Mouse (Mus musculus) CD8-positive naive resting alpha-beta T cell, adult 2 months (primary cell): Measurements from ENCODE around the gene Uqcrfs1.
A peak's percentile ranks its signal among the peaks of the same experiment; 100 is the strongest.

Source experiments
- DNase-seq, 2 experiments: peaks; one replicate each; pipeline ENCODE4 v3.0.0; 2022; ENCODE audit warnings: low read depth in 2 of 2, low spot score in 2 of 2

Uqcrfs1 gene

DNA sequence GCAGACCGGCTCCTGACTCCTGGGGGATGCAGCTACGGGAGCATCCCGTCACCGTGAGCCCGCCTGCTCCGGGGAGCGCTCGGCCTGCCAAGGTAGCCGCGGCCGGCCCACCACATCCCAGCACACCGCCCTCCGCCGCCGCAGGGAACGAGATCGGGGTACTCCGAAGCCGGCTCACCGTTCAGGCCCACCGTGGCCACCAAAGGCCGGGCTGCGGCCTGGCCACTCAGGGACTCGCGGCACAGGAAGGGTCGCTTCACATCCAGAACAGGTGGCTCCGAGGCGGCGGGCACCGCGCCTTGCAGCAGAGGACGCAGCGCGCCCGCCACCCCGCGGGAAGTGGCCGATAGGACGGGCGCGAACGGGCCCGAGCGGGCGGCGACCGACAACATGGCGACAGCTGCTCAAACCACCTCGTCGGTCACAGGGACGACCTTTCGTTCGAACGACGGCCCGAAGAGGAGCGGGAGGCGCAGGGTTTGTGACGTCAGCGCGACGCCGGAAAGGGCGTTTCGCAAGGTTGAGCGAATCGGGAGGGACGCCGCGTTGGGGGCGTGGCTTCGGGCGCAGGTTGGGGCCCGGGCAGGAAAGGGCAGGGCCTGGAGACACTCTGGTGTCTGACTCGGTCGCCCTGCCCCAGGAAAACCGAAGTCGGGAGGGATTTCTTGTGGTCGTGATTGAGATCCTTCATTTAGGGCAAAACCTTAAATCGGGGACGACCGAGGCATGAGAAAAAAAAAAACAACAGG is at the start of gene Uqcrfs1:
Gene Uqcrfs1 (minus strand): TSS at position 507 of the 749 bp plus-strand sequence.
- DNase-seq: peak; percentile 94 to 96

DNA sequence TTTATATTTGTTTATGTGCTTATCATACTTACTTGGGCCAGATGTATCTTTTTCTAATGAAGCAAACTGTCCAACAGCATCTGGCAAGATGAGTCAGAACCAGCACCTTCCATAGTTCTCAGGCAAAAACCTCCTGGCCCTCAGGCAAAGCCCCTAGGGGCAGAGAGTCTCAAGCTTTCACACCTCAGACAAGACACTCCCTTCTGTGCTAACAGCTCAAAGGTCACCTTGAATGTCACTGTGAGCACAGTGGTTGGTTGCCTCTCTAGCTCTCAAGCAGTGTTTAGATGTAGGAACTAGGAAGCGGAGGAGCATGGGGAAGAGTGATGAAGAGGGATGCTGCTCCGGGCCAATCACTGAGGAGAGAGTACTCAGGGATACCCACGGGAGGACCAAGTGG is 40.6 kb upstream of the Uqcrfs1 start:
- no peak for DNase-seq

DNA sequence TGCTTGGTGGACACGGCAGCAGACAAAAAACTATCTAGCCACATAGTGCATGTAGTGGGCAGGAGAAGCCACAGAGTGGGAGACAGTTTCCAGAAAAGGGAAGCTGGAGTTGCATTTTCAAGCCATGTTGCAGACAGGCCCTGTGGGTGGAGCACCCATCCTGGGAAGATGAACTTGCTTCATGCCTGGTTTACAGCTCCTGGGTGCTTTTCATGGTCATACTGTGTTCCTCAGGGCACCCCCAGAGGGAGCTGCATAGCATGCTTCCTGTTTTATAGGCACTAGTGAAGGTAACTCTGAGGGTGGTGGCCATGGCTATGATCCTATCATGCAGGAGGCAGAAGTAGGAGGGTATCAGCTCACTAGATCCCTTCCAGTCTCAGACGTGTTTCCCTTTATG is 37.4 kb upstream of the Uqcrfs1 start:
- no peak for DNase-seq

DNA sequence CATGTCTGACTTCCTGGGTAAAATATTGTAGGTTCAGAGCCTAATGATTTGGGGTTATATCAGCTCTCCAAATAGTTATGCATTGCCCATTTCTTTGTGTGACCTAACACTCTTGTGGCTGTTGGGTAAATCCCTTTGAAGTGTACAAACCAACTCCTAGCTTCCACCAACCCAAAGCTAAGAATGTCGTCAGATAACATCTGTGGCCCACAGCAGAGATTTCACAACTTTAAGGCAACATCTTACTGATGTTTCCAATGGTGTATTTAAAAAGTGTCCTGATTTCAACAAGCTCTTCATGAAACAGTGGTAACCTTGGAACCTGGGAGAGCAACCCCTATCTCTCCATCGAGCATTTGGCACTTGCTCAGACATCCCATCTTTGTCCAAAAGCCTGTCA is 33.6 kb upstream of the Uqcrfs1 start:
- DNase-seq: no peak

DNA sequence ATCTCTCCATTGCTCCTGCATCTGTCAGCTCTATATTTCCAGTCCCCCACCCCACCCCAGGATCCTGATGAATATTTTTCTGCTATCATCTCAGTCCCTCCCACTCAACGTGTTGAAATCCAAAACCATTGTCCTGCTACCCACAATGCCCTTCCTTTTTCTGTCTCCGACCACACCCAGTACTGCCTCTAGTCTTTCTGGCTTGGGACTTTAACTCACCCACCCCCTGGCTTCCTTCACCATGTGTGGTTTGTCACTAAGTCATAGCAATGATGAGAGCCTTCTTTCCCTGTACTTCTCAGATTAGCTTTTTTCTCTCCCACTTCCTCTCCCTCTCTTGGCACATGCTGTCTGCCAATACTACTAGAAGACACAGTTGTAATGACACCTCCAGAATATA is 31.7 kb upstream of the Uqcrfs1 start:
- DNase-seq: no peak

DNA sequence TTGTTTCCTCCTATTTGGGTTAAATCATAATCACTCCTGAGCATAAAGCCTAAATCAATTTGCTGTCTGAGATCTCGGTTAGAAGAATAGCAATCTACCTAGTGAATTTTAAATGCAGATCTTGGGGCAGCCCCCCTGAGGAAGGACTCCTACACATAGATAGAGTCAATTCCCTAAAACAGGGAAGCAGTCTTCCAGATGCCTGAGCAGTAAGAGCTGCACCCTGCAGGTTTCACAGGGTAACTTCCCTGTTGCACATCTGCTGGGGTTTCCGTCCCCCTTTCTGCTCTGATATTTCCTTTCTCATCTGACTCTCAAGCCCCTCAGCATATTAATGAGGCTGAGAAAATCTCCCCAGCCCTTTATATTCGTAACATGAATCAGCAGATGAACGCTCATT is 27.8 kb upstream of the Uqcrfs1 start:
- DNase-seq: no peak

DNA sequence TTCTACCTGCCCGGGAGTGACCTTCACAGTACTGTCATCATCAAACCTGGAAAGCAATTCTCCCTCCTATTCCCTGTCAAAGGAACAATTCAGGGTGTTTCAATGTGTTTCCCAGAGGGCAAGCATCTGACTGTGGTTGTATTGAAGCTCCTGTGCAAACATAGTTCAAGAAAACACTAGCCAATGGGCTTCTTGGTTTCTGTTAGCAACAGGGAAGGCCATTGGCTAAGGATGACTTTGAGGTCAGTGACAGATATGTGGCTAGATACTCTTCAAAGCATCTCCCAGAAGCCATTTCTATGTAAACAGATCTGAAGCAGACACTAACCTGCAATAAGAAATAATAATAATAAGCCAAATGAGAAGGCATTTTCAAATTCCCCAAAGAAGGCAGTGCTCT is 25.0 kb upstream of the Uqcrfs1 start:
- DNase-seq: no peak

DNA sequence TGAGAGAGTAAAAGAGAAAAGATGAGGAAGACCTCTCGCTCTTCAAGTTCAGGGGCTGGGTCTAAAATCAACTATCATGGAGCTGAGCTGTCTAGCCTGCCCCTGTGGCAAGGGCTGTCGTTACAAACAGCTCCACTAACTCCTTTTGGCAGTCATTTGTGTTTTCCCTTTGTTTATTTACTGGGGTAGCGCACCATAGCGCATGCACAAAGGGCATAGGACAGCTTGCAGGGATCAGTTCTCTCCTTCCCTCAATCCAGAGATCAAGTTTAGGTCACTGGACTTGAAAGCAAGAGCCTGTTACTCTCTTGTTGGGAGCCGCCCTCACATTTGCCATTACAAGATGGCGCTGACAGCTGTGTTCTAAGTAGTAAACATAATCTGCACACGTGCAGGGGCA is 22.4 kb upstream of the Uqcrfs1 start:
- no peak for DNase-seq

DNA sequence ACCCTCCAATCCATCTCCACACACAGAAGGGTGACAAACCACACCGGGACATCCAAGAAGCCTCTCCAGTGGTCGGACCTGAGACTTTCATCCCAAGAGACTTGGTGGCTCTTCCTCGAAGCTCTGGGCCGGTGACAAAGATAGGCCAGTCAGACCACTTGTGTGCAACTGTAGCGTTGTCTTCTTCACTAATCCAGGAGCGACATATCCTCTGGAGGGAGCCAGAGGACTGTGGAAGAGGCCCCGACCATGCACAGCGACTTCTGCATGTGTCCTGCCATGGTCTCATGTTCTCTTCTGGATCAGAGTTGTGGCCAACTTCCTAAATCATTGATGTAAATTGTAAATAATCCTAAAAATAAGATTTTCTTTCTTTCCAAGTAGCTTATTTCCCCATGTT is 21.6 kb upstream of the Uqcrfs1 start:
- DNase-seq: peak; percentile 29 to 50

DNA sequence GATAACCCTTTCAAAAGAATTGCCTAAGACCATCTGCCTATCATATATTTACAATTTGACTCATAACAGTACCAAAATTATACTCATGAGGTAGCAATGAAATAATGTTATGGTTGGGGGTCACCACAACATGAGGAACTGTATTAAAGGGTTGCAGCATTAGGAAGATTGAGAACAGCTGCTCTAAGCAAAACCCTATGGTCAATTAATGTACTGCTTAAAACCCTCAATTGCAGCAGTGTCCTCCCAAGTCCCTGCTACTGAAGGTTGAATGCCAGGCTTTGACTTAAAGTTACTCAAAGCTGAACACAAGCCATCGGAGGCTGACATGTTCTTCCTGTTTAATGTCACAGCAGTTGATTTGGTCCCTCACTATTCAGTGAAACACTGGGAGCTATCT is 15.4 kb upstream of the Uqcrfs1 start:
- DNase-seq: no peak

DNA sequence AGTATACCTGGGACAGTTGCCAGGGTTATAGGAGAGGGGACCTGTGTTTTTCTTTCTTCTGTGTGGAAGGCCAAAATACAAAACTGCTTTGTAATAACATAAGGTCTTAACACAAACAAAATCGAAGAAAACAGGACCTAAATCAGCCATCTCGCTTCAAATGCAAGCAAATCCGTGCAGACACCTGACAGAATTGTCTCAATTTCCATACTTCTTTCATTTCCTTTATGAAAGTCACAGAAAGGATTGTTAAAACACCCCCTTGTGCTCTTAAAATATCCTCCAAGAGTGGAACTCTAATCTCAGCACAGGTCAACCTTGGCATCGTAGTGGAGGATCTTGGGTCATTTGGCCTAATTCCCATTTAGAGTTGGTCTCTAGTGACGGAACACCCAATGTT is 14.9 kb upstream of the Uqcrfs1 start:
- no peak for DNase-seq

DNA sequence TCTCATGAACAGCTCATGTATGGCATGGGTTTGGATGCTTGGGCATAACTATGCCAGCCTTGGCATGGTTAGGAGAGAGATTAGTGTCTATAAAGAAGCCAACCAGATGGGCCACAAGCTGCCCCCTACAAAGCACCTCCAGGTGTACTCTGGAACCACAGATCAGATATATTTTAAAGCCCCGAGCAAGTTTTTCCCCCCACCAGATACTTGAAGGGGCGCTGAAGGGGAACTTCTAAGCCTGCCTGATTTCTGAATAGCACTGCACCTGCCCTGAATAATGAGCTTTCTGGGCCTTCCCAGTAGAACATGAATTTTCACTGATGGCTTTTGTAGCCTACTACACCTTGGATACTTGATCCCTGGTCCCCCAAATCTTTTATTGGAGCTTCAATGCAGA is 12.6 kb upstream of the Uqcrfs1 start:
- DNase-seq: no peak

DNA sequence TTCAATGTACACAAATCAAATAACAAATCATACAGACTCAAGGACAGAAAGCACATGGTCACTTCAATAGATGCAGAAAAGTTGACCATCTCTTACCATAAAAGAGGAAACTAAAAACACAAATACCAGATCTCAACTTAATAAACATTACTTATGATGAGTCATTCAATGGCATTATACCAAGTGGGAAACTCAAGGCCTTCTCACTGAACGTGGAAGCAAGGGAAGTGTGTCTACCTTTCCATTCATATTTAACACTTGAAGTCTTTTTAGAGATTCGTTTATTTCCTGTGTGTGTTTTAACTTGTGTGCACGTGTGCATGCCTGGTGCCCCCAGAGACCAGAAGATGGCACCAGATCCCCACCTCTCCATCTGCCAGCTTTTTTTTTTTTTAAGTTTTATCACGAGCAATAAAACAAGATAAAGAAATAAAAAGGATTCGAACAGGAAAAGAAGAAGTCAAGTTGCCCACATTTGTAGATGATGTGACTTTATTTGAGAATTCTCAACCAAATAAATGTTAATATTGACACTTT is 8.0 kb upstream of the Uqcrfs1 start:
- DNase-seq: no peak

DNA sequence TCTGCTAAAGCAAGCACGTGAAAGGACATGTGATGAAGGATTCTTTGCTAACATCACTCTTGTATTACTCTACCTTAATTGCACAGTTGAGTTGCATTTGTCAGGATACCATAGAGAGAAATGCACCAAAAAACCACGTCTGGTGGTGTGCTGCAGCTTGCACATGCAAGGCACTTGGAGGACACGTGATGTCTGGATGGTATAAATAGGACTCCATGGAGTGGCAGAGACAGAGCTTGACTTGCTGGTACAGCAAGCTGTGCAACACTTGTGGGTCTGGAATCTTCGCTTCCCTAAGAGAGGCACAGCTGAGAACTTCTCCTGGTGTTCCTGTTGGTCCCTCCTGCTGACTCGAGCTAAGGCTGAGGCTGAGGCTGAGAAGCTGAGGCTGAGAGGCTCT is 4.2 kb upstream of the Uqcrfs1 start:
- DNase-seq: no peak

DNA sequence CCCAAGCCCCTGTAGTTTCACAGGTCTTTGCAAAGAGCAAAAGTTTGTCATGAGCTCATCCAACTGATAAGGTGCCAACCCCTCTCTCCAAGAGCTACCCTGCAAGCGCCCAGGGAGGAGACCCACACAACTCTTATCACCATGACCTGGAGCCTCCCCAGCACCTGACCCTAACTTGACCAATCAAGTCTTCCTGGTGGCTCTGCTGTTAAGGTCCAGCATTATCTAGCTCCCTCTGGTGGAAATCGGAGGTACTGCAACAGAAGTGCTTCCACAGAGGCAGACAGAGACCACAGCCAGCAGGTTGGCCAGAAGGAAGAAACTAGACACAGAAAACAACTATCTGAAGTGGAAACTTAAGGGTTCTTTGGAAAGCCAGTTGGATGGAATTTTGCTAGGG is 3.7 kb upstream of the Uqcrfs1 start:
- peak; percentile 81 to 83 for DNase-seq

DNA sequence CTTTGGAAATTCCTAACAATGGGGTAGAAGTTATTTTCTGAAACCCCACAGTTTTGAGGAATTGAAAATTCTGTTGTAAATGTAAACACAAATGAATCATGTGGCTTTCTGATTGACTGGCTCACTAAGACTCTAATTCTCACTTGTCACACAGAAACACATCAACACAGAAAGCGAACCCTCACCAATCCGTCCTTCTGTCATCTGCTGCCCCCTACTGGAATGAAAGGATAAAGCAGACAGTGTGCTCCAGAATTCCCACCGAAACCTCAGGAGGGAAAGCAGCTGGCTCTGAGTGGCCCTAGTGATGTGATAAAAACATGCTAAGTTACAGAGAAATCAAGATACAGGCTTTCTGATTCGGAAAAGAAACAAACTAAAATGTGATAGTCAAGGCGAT is 14.4 kb downstream of the Uqcrfs1 start:
- DNase-seq: peak in 1 of 2 experiments; percentile 26

DNA sequence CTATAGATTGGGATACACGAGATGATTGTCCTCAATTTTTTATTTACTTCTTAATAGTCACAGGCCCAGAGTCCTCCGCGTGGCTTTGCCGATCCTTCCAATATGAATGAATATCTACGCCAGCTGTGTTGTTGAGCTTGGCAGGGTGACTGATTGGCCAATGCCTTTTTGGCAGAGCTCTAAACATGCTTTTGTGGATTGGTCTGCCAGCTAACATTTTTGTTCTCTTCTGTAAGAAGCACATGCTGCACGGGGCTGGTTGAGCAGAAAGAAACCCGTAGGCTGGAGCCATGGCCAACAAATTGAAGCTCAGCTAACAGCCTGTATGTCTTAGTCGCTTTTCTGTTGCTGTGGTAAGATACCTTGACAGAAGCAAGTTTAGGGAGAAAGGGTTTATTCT is 20.2 kb downstream of the Uqcrfs1 start:
- no peak for DNase-seq

DNA sequence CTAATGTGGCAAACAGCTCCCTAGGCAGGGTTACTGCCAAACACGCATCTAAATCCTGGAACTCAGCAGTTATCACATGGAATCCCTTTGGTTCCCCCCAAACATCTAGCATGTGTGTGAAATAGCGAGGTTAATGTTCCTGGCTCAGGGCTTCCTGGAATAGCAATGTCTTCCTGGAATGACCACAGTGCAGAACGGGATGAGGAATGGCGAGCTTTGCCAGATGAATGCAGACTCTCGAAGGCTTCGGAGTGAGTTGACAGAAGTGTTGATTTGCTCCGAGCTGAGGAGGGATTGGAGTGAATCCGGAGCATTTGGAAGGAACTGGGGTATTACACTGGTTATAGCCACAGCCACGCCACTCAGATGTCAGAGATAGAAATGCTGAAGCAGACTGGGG is 21.2 kb downstream of the Uqcrfs1 start:
- no peak for DNase-seq

DNA sequence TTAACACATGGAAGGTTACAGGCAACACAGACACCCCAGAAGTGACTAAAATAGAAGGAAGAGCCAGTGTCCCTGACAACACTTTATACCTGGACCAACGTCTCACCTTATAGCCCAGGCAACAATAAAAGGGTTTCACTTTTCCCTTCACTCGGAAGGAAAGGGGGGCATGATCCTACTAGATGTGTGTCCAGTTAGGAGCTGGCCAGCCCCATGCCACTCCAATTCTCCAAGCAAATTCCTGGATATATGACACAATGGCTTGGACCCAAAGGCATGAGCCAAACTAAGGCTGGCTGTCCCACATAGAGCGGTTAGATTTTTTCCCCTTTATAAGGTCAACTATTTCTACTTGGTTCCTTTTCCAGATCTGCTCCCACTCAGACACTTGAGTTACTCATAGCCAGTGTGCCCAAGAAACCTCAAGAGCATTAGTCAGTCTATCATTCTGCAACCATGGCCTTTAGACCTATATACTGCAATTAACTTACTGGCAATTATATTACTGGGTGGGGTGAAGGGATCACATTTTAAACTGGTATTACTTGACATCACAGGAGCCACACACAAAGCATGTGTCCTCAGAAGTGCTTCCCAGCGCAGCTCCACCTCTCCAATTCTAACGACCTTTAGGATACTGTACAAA is 21.8 kb downstream of the Uqcrfs1 start:
- DNase-seq: no peak

DNA sequence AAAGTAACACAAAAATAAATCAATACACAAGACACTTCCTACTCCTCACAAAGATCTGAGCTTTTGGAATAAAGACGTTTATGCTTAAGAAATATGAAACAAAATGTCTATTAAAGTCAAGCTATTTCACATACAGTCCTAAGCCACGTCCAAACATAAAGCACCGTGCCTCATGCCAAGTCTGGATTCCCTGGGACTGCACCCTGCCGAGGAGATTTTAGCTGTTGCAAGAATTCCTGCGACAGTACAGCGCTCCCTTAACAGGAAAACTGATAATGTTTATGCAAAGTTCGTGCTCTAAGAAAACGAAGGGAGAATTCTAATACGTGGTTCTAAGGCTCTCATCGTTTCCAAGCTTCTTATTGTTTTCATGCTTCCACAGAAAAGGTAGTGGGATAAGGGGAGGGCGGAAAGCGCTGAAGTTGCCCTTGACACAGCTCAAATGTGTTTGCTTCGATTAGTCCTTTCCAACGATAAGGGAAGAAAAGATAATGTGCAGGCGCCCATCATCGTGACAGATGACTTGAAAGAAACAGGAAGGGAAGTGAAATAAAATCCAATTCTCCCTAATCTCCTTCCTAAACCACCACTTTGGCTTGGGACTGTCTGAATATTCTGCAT is 23.8 kb downstream of the Uqcrfs1 start:
- no peak for DNase-seq

DNA sequence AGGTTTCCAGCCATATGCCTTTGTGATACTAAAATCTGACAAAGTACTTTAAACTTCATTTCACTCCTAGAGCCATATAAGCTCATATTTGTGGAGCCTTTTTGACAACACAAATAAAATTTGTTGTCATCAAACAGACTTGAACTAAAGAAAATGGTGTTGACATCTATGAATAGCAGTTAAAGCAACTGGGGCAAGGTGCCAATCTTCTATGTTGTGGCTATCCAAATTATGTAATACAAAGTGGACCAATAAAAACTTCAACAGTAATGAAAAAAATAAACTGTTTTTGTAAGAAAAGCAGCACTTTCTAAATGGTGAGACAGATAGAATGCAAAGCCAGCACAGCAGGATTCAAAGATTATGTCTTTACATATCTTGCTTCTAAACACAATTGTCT is 27.0 kb downstream of the Uqcrfs1 start:
- DNase-seq: no peak

DNA sequence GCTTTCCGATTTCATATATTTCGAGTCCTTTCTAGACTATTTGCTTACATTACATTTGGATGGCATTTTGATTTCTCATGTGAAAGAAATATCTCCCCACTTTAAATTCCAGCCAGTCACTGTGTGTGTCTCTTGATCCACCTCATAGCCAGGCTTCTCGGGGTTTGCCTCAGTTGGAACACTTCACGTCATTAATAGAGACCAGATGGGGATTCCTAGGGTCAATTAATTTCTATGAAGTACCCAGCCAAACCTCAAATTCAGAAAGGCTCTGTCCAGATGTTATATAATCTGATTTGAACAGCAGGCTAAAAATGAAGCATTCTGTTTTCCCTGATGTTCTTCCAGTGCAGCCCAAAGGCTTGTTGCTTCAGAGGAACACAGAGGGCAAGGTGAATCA is 37.5 kb downstream of the Uqcrfs1 start:
- no peak for DNase-seq
